Mouse (Mus musculus) adipocyte (in vitro differentiated cells): ENCODE measurements around the gene Adck1.
"Not testable (repeated sequence)": the region's sequence is repeated elsewhere in the genome, so short reads cannot be mapped to it uniquely, and the experiment has no call there.

Experiments used
- DNase-seq: peaks from one replicate; pipeline ENCODE4 v3.0.0-alpha.2; 2016; ENCODE audit warnings: low spot score

Adck1 gene

GRCm38 (mm10) chr12:88426926-88427325, 66.6 kb downstream of the Adck1 start:
- no peak for DNase-seq

- DNase-seq: no peak
These were observed 68.4 kb downstream of the Adck1 start for GRCm38 (mm10) chr12:88428735-88429134.

- no peak for DNase-seq
These were observed 71.9 kb downstream of the Adck1 start for GRCm38 (mm10) chr12:88432277-88432676.

GRCm38 (mm10) chr12:88433171-88433570, 72.8 kb downstream of the Adck1 start:
- DNase-seq: no peak

GRCm38 (mm10) chr12:88436962-88437750, 76.8 kb downstream of the Adck1 start:
- no peak for DNase-seq

- no peak for DNase-seq
These were observed 81.8 kb downstream of the Adck1 start for GRCm38 (mm10) chr12:88441922-88442809.

- peak; percentile 32 for DNase-seq
These were observed 83.7 kb downstream of the Adck1 start for GRCm38 (mm10) chr12:88444040-88444439.

- no peak for DNase-seq
These were observed 85.1 kb downstream of the Adck1 start for GRCm38 (mm10) chr12:88445471-88445870.

- no peak for DNase-seq
These were observed 90.6 kb downstream of the Adck1 start for GRCm38 (mm10) chr12:88450658-88451563.

- DNase-seq: peak; percentile 6
These were observed 94.5 kb downstream of the Adck1 start for GRCm38 (mm10) chr12:88454701-88455410.

GRCm38 (mm10) chr12:88457021-88457420, 96.7 kb downstream of the Adck1 start:
- DNase-seq: no peak

GRCm38 (mm10) chr12:88458936-88459335, 98.6 kb downstream of the Adck1 start:
- DNase-seq: no peak

GRCm38 (mm10) chr12:88459461-88459860, 99.1 kb downstream of the Adck1 start:
- no peak for DNase-seq

- no peak for DNase-seq
These were observed 100.7 kb downstream of the Adck1 start for GRCm38 (mm10) chr12:88461026-88461425.

GRCm38 (mm10) chr12:88463588-88464290, 103.4 kb downstream of the Adck1 start:
- DNase-seq: no peak

GRCm38 (mm10) chr12:88466801-88467200, 106.4 kb downstream of the Adck1 start:
- no peak for DNase-seq

GRCm38 (mm10) chr12:88467257-88467656, 106.9 kb downstream of the Adck1 start:
- DNase-seq: no peak

- no peak for DNase-seq
These were observed 107.6 kb downstream of the Adck1 start for GRCm38 (mm10) chr12:88467935-88468465.

GRCm38 (mm10) chr12:88468691-88469090, 108.3 kb downstream of the Adck1 start:
- DNase-seq: no peak

GRCm38 (mm10) chr12:88471884-88472283, 111.5 kb downstream of the Adck1 start:
- DNase-seq: not testable (repeated sequence)
